Mouse (Mus musculus): Measurements from ENCODE around the gene Ttc38.
"Not testable (repeated sequence)": the region's sequence is repeated elsewhere in the genome, so short reads cannot be mapped to it uniquely, and the experiment has no call there.

Ttc38 gene

DNA sequence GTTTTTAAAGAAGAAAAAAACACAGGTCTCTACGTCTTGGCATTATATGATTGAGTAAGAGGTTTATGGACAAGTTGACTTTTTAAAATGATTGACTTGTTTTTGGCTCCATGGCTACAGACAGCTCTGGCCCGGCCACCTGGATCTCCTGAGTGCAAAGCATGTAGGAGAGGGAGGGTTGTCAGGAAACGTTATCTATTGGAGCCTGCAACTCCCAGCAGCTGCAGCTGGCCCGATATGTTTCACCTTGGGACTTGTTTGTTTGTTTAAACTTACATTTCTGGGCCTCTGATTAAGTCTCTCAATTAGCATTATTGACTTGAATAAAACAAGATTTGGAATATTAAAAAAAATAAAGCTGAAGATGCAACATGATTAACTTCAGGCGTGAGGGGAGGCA, 5.4 kb upstream of the Ttc38 start:
- DNase-seq, result no peak

DNA sequence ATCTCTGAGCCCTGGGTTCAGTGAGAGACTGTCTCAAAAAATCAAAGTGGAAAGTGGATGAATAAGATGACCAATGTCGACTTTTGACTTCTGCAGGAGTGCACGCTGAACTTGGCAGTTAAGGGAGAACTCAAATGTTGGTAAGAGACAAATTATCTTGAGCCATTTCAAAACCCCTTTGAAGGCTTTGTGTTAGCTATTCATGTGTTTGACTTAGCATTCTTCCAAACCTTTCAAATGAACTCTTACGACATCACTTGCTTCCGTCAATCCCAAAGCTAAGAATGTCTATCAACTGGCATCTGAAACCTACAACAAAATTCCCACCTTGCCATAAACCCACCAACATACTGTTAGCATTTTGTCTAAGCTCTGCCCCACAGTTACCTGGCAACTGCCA, 4.0 kb upstream of the Ttc38 start:
- no peak for DNase-seq

DNA sequence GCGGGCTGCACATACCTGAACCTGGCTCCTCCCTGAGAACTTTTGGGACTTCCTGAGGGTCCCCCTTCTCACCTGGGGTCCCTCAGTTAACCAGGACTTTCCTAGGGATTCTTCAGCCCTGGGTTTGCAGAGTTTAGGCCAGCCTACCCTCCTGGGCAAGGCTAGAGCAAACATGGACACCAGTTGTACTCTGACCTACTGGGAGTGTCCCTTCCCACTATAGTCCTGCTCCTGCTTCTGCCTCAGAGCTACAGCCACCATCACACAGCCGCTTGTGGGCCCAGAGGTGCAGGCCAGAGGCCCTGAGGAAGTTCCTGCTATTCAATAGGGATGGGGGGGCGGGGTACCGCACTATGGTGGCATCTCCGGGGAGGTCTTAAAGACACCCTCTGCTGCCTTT, 2.6 kb upstream of the Ttc38 start:
- no peak for DNase-seq

DNA sequence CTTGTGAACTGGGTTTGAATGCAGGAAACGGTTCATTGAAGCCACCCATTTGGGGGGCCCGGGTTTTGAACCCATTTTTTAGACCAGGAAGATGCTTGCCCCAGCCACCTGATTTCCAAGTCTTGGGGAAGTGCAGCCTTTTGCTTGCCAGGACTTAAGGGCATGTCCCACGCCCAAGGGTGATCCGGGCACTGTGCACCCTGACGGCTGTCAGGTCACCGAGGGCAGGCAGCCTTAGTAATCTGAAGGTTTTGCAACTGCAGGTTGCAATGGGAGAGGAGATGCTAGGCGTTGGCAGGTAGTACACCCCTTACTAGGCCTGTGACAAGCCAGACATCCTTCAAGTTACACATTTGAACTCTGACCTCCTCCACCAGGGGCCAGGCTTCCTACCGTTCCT, 493 bp downstream of the Ttc38 start:
- DNase-seq, result no peak

DNA sequence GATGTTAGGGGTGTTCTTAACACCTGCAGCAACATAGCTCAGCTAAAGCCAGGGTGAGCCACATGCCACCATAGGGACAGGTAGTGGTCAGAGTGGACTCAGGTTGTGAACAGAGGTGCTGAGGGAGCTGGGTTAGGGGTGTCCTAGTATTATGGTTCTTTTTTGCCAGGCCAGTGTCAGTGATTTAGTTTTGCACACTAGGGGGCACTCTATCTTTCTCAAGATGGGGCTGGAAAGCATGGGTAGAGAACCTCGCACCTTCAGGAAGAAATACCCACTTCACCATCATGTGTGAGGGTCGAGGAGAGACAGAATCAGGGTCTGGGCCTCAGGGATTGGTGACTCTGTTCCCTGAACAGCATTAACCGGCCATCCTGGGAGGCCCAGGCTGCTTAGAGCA, 3.2 kb downstream of the Ttc38 start:
- DNase-seq, result no peak

DNA sequence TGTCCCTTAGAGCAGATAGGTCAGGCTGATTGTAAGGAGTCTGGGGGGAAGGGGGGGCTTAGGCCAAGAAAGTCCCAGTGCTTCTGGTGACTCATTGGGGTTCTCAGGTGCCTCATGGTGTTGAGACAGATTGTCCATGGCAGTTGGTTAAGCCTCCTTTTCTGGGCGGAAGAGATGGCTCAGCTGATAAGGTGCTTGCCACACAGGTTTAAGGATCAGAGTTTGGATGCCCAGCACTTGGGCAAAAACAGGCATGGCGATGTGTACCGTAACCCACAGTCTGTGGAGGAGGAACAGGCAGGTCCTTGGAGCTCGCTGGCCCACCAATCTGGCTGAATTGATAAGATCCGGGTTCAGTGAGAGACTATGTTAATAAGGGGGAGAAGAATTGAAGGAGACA, 4.8 kb downstream of the Ttc38 start:
- no peak for DNase-seq

DNA sequence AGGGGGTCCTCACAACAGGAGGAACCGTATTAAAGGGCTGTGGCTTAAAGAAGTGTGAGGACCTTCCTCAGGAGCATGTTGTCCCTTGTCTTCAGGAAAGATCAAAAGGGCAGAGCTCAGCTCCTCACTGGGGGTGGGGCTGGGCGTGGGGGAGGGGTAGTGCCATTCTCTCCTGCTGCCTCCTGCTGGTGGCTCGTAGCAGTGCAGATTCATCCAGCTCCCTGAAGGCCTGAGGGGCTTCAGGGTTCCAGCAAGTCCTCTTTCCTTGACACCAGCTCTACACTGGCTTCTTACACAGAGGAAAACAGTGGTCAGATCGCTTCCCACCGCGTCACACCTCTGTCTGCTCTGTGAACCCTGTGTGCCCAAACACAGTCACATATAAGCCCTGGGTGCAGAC, 8.9 kb downstream of the Ttc38 start:
- DNase-seq, result peak in 1 of 2 experiments; percentile 18

DNA sequence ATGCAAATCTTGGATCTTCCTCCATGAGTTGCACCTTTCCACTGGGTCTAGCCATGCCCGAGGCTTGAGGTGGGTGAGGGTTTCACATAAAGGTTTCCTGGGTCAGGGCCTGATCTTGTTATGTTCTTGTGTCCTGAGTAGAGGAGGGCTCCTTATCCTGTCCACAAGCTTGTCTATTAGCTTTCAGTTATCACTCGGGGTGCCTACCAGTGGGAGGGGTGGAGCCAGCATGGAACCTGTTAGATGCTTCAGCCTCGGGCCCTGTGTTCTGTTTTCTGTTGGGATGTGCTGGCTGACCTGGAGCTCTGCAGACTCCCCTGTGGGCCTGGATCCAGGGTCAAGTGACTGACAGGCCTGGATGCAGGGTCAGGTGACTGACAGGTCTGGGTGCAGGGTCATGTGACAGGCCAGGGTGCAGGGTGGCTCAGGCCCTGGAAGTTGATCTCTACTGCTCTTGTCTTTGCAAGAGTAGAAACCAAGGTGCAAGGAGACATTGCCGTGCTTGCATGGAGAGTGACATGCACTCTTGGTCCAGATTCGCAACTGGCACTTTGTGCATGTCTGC, 9.8 kb downstream of the Ttc38 start:
- DNase-seq, result no peak

DNA sequence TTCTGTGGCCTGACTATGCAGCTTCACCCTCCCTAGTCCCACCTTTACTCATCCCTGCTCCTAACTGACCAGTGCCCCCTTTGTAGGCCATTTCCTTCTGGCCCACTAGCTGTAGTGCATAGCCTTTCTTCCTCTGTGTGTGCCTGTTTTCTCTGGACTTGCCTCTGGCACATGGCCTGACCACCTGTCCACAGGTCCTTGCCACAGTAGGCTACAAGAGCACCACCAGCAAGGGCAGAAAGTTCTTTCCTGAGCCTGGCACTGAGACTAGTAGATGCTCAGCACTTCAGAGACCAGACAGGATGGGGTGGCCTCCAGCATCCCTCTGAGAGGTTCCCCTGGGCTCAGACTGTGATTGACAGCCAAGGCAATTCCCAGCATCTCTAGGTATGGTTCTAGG, 13.0 kb downstream of the Ttc38 start:
- no peak for DNase-seq

DNA sequence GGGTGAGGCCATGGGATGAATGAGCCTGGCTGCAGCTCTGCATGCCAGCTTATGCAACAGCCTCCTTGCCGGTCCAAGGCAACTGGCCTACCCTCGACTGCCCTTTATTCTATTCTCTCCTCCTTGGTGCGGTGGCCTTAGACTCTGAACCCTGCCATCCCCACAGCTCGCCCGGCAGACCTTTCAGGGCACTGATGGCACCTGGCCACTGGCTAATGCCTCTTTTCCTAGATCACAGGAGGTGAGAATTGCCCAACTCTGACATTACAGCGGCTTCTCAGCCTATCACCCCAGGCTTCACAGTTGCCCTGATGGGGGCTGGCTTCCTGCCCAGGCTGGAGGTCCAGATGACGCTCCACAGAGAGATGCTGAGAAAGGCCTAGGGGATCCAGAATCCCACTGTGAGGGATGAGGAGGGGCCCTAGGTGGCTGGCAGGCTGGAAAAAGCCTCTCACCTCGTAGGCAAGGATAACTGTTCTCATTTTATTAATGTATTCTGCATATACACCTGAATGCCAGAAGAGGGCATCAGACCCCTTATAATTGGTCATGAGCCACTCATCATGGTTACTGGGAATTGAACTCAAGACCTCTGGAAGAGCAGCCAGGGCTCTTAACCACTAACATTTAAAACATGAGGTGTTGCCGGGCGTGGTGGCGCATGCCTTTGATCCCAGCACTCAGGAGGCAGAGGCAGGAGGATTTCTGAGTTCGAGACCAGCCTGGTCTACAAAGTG, 19.7 kb downstream of the Ttc38 start:
- no peak for DNase-seq

DNA sequence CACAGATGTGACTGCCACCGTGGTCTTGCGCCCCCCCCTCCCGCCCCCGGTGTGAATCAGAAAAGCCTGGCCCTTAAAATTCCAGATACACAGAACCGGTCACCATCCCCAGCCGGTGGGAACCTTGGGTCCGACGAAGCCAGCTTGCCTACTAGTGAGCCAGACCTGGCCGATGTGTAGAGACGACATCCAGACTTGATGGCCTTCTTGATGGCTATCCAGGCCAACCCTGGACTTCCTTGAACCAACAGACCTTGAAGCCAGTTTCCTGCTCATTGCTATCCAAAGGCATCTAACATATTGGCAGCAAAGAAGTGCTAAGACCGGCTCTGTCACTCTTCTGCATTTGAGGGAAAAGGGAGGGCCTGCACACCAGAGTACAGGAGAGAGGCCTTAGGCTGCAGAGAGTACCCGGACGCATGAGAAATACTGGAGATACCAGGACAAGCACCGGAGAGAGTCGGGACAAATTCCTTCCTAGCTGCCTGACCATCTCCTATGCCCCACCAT, 26.9 kb downstream of the Ttc38 start:
- DNase-seq, result no peak

DNA sequence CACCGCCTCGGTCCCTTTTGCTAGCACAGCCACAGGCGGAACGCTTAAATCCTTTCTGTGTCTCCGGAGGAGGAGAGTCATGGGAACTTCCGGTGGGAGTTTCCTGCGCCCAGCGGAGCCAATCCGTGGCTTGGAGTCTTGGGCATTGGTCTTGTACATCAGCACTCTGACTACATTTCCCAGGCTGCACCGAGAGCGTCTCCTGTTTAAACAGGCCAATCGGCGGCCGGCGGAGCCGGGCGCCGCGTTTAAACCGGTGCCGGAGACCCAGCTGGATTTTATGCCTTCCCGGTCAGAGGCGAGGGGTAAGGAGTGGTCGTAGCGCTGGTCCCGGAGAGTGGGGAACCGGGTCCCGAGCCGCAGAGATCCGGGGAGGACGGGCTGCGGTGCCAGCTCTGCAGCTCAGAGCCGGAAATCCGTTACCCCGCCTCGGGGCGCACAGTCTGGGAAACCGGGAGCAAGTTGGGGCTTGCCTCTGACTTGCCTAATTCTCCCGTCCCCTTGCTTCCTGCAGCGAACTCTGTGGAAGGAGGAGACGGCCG, 27.5 kb downstream of the Ttc38 start, which contains the start of gene Gtse1:
Gene Gtse1 (plus strand): TSS at position 256 of the 542 bp plus-strand sequence.
- peak; percentile 80 for DNase-seq

DNA sequence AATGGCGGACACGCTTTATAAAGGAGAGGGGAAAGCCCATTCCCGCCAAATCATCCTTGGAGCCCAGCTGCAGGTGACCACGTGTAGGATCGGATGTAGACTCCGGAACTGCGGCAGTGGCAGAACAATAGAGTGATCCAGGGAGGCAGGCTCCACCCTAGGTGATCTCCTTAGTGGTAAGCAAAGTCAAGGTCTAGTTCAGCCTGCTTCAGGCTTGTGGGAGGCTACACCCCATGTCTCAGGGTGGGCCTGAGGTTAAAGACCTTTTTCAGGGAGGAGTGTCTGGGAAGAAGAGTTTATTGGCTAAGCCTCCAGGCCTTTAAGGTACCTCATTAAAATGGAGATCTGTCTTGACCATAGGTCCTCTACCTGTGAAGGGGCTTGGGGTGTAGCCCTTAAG, 33.8 kb downstream of the Ttc38 start:
- not testable (repeated sequence) for DNase-seq

DNA sequence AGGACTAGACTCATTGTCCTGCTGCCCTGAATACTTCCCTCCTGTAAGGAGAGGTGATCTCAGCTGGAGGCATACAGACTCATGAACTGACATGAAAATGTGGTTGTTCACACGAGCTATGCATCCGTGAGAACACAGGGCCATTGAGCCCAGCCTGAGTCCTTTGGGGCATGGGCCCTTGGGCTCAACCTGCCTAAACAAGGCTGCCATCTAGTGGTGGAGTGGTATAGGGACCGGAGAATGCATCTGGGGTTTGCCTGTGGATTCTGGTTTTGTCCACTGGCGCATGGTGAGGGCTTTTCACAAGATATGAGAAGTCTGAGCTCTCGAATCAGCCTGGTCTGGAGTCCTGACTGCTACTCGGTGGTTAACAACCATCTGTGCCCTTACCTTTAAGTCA, 35.6 kb downstream of the Ttc38 start:
- peak; percentile 30 to 56 for DNase-seq

DNA sequence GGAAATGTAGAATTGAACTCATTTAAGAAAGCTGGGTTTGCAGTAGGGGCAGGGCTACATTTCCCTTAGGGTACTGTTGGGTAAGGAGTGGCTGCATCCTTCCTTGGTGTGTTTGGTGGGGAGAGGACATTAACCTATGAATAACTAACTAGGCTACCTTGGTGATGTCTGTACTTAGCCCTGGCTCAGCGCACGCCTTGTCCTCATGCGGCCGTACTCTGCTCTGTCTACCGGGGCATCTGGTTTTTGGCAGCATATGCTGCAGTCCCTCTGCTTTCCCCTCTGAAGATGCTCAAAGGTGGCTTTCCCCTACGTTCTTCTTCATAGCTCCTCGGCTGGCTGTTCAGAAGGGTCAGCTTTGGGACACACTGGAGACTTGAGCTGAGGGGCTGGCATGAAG, 45.2 kb downstream of the Ttc38 start:
- no peak for DNase-seq

DNA sequence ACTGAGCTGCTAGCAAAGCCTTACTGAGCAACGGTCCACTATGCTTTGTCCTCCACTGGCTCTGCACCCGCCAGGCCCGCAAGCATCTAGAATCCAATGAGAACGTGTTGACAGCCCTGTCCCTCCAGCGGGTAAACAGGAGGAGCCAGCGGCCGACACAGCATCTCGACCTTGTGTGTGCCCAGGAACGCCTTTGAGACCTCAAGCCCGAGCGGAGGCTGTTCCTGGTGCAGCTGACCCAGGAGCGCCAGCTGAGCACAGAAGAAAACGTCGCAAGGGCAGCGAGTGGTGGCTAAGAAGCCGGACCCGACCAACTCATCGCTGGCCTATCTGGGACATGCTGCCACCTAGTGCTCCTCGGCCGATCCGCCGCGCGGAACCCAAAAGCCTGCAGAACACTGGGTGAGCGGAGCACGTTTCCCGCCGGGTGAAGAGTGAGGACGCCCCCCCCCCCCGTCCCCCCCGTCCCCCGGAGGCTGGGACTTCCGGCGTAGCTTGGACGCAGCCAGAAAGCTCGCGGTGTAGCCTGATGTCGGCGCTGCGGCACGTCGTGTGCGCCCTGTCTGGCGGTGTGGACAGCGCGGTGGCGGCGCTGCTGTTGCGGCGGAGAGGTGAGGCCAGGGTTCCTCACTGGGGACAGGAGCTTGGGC, 46.9 kb downstream of the Ttc38 start, which contains the start of gene Trmu:
Gene Trmu (plus strand): TSS at position 465 of the 650 bp plus-strand sequence.
- DNase-seq, result peak; percentile 83 to 84

DNA sequence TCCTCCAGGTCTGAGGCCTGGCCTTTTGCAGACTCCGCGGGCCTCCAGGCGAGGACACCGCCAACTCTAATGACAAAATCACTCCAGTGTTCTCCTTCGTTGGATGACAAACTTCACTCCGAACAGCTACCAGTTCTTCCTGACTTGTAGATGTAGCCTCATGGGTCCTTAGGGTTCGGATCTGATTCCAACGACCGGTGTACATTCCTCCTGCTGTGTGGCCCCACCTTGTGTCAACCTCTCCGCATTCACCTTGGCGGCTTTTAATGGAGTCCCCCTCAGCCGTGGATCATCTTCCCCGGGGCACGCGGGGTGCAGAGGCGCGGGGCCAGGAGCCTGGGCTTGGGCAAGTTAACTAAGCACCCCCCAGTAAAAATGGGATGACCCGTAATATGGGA, 47.4 kb downstream of the Ttc38 start:
- DNase-seq, result no peak

DNA sequence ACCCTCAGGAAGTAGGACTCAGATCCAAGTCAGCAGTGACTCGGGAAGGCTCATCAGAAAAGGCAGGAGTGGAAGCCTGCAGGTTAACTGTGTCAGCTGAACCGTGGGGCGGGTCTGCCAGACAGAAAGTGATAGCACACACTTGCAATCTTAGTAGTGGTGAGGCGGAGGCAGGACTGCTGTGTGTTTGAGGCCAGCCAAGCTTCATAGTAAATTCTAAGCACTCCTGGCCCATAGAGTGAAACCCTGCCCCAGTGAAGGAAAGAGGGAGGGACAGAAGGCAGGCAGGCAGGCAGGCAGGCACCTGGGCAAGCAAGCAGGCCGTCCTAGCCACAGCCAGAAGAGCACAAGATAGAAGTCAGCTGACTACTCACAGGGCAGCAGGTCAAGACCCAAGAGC, 53.5 kb downstream of the Ttc38 start:
- DNase-seq, result no peak

DNA sequence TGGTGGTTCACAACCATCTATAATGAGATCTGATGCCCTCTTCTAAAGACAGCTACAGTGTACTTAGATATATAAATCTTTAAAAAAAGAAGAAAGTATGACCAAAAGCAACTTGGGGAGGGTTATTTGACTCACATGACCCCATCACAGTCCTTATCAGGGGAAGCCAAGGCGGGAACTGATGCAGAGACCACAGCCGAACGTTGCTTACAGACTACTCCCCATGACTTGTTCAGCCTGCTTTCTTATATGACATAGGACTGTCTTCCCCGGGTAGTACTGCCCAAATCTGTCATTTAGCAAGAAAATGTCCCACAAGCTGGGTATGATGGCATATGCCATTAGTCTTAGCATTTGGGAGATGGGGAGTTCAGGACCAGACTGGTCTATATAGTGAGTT, 57.1 kb downstream of the Ttc38 start:
- DNase-seq, result no peak

DNA sequence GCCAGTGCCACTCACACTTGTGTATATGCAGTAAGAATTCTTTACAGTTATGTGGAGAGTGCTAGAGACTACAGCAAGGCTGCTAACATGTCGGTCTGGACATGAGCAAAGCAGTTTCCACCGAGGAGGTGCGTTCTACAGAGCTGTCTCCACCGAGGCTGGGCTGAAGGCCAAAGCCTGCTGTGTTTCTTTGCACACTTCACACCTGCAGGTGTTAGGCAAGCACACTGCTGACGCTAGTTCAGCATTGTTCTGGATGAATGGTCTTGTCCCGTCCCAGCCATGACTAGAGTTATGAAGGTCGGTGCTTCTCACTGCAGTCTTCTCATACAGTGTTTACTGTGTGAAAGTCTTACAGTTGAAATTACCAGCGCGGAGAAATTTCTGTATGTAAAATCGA, 59.9 kb downstream of the Ttc38 start:
- no peak for DNase-seq

DNA sequence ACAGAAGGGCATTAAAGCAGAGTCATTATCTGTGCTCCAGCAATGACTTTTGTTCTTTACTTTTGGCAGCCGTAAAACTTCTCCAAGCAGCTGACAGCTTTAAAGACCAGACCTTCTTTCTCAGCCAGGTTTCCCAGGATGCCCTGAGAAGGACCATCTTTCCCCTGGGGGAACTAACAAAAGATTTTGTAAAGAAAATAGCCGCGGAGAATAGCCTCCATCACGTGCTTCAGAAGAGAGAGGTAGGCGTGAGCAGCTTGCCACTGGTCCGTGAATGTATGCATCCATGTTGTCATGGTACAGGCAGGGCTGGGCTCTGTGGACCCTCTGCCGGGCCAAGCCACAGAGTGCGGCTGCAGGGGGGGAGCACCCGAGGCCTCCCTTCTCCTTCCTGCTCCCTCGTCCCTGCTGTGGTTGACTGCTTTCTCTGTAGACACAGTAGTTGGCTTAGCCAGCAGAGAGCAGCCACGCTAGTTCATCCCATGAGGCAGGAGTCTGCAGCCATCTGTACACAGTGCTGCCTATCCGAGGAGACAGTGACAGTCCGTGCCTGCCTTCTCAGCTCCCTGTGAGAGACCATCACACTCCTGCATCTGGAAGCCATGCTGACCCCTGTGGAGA, 60.5 kb downstream of the Ttc38 start:
- DNase-seq, result no peak

DNA sequence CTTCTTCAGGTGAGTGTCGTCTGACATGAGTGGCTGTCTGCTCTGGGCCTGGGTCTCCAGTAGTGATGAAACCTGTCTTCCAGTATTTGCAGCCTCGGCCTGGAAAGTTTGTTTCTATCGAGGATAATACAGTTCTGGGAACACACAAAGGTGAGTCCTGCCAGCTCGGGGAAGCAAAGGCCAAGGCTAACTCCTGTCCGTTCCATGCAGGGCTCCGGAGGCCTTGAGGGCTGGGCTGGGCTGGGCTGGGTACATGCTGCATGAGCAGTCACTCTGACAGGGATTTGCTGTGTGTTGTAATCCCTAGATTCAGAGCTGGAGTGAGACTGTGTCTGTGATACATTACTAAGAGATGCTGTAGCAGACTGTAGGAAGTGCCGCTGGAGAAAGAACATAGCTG, 61.8 kb downstream of the Ttc38 start:
- DNase-seq, result no peak

DNA sequence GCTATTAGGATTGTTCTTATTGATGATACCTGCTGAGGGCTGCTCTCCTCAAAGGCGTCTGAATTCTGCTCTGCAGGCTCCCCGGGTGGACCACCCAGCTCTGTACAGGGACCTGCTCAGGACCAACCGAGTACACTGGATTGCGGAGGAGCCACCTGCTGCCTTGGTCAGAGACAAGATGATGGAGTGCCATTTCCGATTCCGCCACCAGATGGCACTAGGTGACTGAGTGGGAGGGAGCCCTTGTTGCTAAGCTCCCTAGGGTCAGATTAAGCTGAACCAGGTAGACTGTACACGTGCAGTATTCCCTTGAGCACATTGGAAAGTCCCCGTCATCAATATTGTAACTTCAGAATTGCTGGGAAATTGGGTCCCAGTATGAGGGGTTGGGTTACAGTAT, 64.2 kb downstream of the Ttc38 start:
- DNase-seq, result peak; percentile 65 to 86

Measured in spleen, adult 18-20 months (tissue).